Comparison of ENCODE assay signal across 14 mouse cellular contexts in the genomic region with DNA sequence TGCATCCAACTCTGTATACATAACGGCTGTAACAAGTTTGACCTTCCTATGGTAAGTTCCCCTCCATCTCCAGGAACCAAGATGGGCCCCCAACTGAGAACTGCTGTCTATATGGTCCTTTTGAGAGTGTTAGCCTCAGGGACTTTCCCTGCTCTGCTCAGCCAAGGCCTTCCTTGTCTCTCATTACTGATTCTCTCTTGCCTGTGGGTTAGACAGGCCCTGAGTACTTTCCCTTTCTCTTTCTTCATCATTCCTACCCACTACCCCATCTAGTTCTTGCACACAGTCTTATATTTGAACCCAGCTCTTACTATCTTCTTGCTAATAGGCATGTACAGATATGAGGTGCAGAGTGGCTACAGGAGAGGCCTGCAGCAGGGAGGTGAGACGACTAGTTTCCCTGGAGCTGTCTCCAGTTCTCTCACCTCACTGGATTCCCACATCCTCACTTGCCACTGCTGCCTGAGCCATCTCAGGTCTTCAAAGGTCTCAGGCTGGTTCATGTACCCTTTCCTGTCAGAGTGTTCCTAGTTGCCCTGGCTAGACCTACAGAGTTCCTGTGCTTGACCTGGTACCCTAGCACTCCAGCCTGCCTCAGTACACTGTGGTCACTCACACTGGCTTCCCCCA.
"Had no signal": no experiment of that assay in that cellular context is flagged by ENCODE, and none has a peak within 500 bp of the region (broad histone marks: within the 10 kb centered on the region; RNA-seq: fewer than 3 reads in every experiment).

No protein-coding gene starts in this region.

- H3K9me3 ChIP-seq: limb, embryonic 12.5 days; liver, embryonic 13.5 days; lung, embryonic 15.5 days had no signal

- H3K36me3 ChIP-seq: limb, embryonic 12.5 days; liver, embryonic 13.5 days; lung, embryonic 15.5 days; neural tube, embryonic 12.5 days had no signal

- H3K27me3 ChIP-seq: limb, embryonic 12.5 days; liver, embryonic 13.5 days; lung, embryonic 15.5 days; neural tube, embryonic 12.5 days had no signal

- ATAC-seq: liver, postnatal 0 days had no signal

- H3K4me1 ChIP-seq: limb, embryonic 12.5 days; liver, embryonic 13.5 days; lung, embryonic 15.5 days; neural tube, embryonic 12.5 days had no signal

- H3K4me3 ChIP-seq: layer of hippocampus, adult 2 months; left cerebral cortex, adult 2 months; limb, embryonic 12.5 days; liver, embryonic 13.5 days; lung, embryonic 15.5 days; myocyte; neural tube, embryonic 12.5 days had no signal

- H3K4me2 ChIP-seq: limb, embryonic 12.5 days; liver, embryonic 13.5 days; lung, embryonic 15.5 days; neural tube, embryonic 12.5 days had no signal

- DNase-seq: kidney, postnatal 10 days; kidney, postnatal 4 days; liver; liver, embryonic 13.5 days; liver, postnatal 0 days; midbrain, embryonic 14.5 days; thymus, adult 18-20 months; thymus, postnatal 14 days had no signal

- H3K9ac ChIP-seq: limb, embryonic 12.5 days; liver, embryonic 13.5 days; liver, postnatal 0 days; lung, embryonic 15.5 days; neural tube, embryonic 12.5 days had no signal

- H3K27ac ChIP-seq: layer of hippocampus, adult 2 months; left cerebral cortex, adult 2 months; limb, embryonic 12.5 days; liver, embryonic 13.5 days; lung, embryonic 15.5 days; neural tube, embryonic 12.5 days had no signal
